Mouse (Mus musculus): Measurements from ENCODE around the gene Brca2. TPM values are rescaled to one million over a fixed set of nuclear protein-coding genes. Genes with fewer than 3 reads are reported as not detected.

Gene Brca2
- total RNA-seq (2014; rRNA removed; ENCODE audit: low replicate concordance), result 15.8 and 22.4 TPM in 2 replicates
- 8.7 and 9.9 TPM in 2 replicates for polyA plus RNA-seq (2015; fragmentation: Nextera tagmentation; extraction: Ambion mirVana)

GRCm38 (mm10) chr5:150521937-150522866 is at the start of gene Brca2:
Brca2 (plus strand) TSS chr5:150522630.
- H3K4me1 ChIP-seq (ENCODE audit: control insufficient read depth, insufficient read depth), result no peaks in the 10 kb centered on the region
- peak within 1 kb of the TSS; percentile 81 for H3K9ac ChIP-seq (replicated peaks; ENCODE audit: low read depth, low read length)
- H3K4me3 ChIP-seq (ENCODE audit: low read depth, low read length), result peak within 1 kb of the TSS; percentile 92
- WGBS, result 6% methylated on average over 61 of the region's 63 CpGs
- H3K4me2 ChIP-seq (ENCODE audit: low read depth, low read length), result peak within 1 kb of the TSS; percentile 86
- TF ChIP-seq EP300 (IDR thresholded peaks at IDR 0.05; ENCODE audit: low read depth) (no peak), CTCF (IDR thresholded peaks at IDR 0.05; ENCODE audit: low read depth) (no peak)
- DNase-seq (ENCODE audit: low spot score) (peak; percentile 80), ATAC-seq (ENCODE audit: insufficient read depth, low read depth) (peak; percentile 94)
- no peaks in the 10 kb centered on the region for H3K36me3 ChIP-seq (replicated peaks; ENCODE audit: control insufficient read depth, insufficient read depth, low read length)
- H3K27ac ChIP-seq (ENCODE audit: low read depth), result peak within 1 kb of the TSS; percentile 63
- no peaks in the 10 kb centered on the region for H3K9me3 ChIP-seq (replicated peaks; ENCODE audit: control insufficient read depth, low read length)
- H3K27me3 ChIP-seq (ENCODE audit: control insufficient read depth, insufficient read depth, low read length), result no peaks in the 10 kb centered on the region

GRCm38 (mm10) chr5:150477364-150477763 is 45.1 kb upstream of the Brca2 start:
- no peak overlapping the region for H3K27ac ChIP-seq (ENCODE audit: low read depth)
- ATAC-seq (ENCODE audit: insufficient read depth, low read depth), result no peak

GRCm38 (mm10) chr5:150478612-150479011 is 43.8 kb upstream of the Brca2 start:
- no peak overlapping the region for H3K4me2 ChIP-seq (ENCODE audit: low read depth, low read length)
- H3K4me3 ChIP-seq (ENCODE audit: low read depth, low read length), result no peak overlapping the region
- H3K27ac ChIP-seq (ENCODE audit: low read depth), result peak overlapping the region; percentile 63
- TF ChIP-seq EP300 (IDR thresholded peaks at IDR 0.05; ENCODE audit: low read depth) (peak; percentile 64; the same call in 1 of the 2 replicates), CTCF (IDR thresholded peaks at IDR 0.05; ENCODE audit: low read depth) (no peak)
- H3K36me3 ChIP-seq (replicated peaks; ENCODE audit: control insufficient read depth, insufficient read depth, low read length), result peaks cover 70% of the 10 kb centered on the region
- ATAC-seq (ENCODE audit: insufficient read depth, low read depth) (peak; percentile 75; the same call in 1 of the 2 replicates), DNase-seq (ENCODE audit: low spot score) (peak; percentile 70)
- H3K9me3 ChIP-seq (replicated peaks; ENCODE audit: control insufficient read depth, low read length), result no peaks in the 10 kb centered on the region
- WGBS, result 49% methylated on average over 4 of the region's 4 CpGs
- H3K9ac ChIP-seq (replicated peaks; ENCODE audit: low read depth, low read length), result no peak overlapping the region
- no peaks in the 10 kb centered on the region for H3K27me3 ChIP-seq (ENCODE audit: control insufficient read depth, insufficient read depth, low read length)
- H3K4me1 ChIP-seq (ENCODE audit: control insufficient read depth, insufficient read depth), result no peaks in the 10 kb centered on the region

More at GRCm38 (mm10) chr5:150477364-150477763, 45.1 kb upstream of the Brca2 start:
- 71% methylated on average over 4 of the region's 4 CpGs for WGBS
- H3K36me3 ChIP-seq (replicated peaks; ENCODE audit: control insufficient read depth, insufficient read depth, low read length), result peaks cover 70% of the 10 kb centered on the region
- H3K4me1 ChIP-seq (ENCODE audit: control insufficient read depth, insufficient read depth), result no peaks in the 10 kb centered on the region
- DNase-seq (ENCODE audit: low spot score), result no peak
- no peak overlapping the region for H3K4me3 ChIP-seq (ENCODE audit: low read depth, low read length)
- H3K27me3 ChIP-seq (ENCODE audit: control insufficient read depth, insufficient read depth, low read length), result no peaks in the 10 kb centered on the region
- TF ChIP-seq EP300 (IDR thresholded peaks at IDR 0.05; ENCODE audit: low read depth), result no peak
- TF ChIP-seq CTCF (IDR thresholded peaks at IDR 0.05; ENCODE audit: low read depth), result no peak
- no peak overlapping the region for H3K9ac ChIP-seq (replicated peaks; ENCODE audit: low read depth, low read length)
- H3K9me3 ChIP-seq (replicated peaks; ENCODE audit: control insufficient read depth, low read length), result no peaks in the 10 kb centered on the region
- H3K4me2 ChIP-seq (ENCODE audit: low read depth, low read length), result no peak overlapping the region

- Histone ChIP-seq H3K27ac (ENCODE audit: low read depth) (no peak overlapping the region), H3K27me3 (ENCODE audit: control insufficient read depth, insufficient read depth, low read length) (no peaks in the 10 kb centered on the region), H3K36me3 (replicated peaks; ENCODE audit: control insufficient read depth, insufficient read depth, low read length) (peaks cover 76% of the 10 kb centered on the region), H3K4me1 (ENCODE audit: control insufficient read depth, insufficient read depth) (no peaks in the 10 kb centered on the region), H3K9me3 (replicated peaks; ENCODE audit: control insufficient read depth, low read length) (no peaks in the 10 kb centered on the region), H3K4me2 (ENCODE audit: low read depth, low read length) (no peak overlapping the region), H3K4me3 (ENCODE audit: low read depth, low read length) (no peak overlapping the region), H3K9ac (replicated peaks; ENCODE audit: low read depth, low read length) (no peak overlapping the region)
- ATAC-seq (ENCODE audit: insufficient read depth, low read depth), result 0 out of 2 replicates have a peak, but pooled peaks have one; percentile 24
- TF ChIP-seq CTCF (IDR thresholded peaks at IDR 0.05; ENCODE audit: low read depth), result peak; percentile 60
- TF ChIP-seq EP300 (IDR thresholded peaks at IDR 0.05; ENCODE audit: low read depth), result no peak
- DNase-seq (ENCODE audit: low spot score), result peak; percentile 49
- WGBS, result 54% methylated on average over 3 of the region's 3 CpGs
Measured at GRCm38 (mm10) chr5:150485198-150485597, 37.2 kb upstream of the Brca2 start.

- DNase-seq (ENCODE audit: low spot score), result no peak
- TF ChIP-seq EP300 (IDR thresholded peaks at IDR 0.05; ENCODE audit: low read depth) (no peak), CTCF (IDR thresholded peaks at IDR 0.05; ENCODE audit: low read depth) (no peak)
- H3K9ac ChIP-seq (replicated peaks; ENCODE audit: low read depth, low read length), result no peak overlapping the region
- H3K4me1 ChIP-seq (ENCODE audit: control insufficient read depth, insufficient read depth), result no peaks in the 10 kb centered on the region
- no peak overlapping the region for H3K27ac ChIP-seq (ENCODE audit: low read depth)
- H3K4me3 ChIP-seq (ENCODE audit: low read depth, low read length), result no peak overlapping the region
- no peak overlapping the region for H3K4me2 ChIP-seq (ENCODE audit: low read depth, low read length)
- no peaks in the 10 kb centered on the region for H3K9me3 ChIP-seq (replicated peaks; ENCODE audit: control insufficient read depth, low read length)
- H3K36me3 ChIP-seq (replicated peaks; ENCODE audit: control insufficient read depth, insufficient read depth, low read length), result peaks cover 53% of the 10 kb centered on the region
- no peaks in the 10 kb centered on the region for H3K27me3 ChIP-seq (ENCODE audit: control insufficient read depth, insufficient read depth, low read length)
- WGBS, result 82% methylated on average over 3 of the region's 3 CpGs
- no peak for ATAC-seq (ENCODE audit: insufficient read depth, low read depth)
Measured at GRCm38 (mm10) chr5:150490285-150490684, 32.1 kb upstream of the Brca2 start.

Data from heart, postnatal 0 days (tissue).